Mouse (Mus musculus) CH12.LX (cell line): ENCODE data around the gene Itgb1bp1. TPM values are rescaled to one million over a fixed set of nuclear protein-coding genes. Genes with fewer than 3 reads are reported as not detected.
A peak's percentile ranks its signal among the peaks of the same experiment; 100 is the strongest.

Experiments
- DNase-seq: peaks from one replicate; pipeline ENCODE4 v3.0.0-alpha.2; 2013; ENCODE audit errors: extremely low read depth
- H3K27ac ChIP-seq: 2 replicates; pipeline ENCODE4 v1.5.1; 2012; ENCODE audit warnings: low read depth, mild to moderate bottlenecking, control low read depth, moderate library complexity; ENCODE audit not compliant: insufficient read depth
- H3K27me3 ChIP-seq: replicated peaks from 2 replicates; pipeline ENCODE3; 2012; ENCODE audit warnings: inconsistent platforms
- H3K36me3 ChIP-seq, 2 experiments: replicated peaks in 1 of 2; 2 replicates each; pipeline versions ENCODE3 to v1.6.1; 2012; ENCODE audit warnings: inconsistent platforms in 1 of 2, low read length in 1 of 2, mild to moderate bottlenecking in 1 of 2, mixed read lengths in 1 of 2, moderate library complexity in 1 of 2; ENCODE audit not compliant: control insufficient read depth in 1 of 2, insufficient read depth in 1 of 2
- H3K4me1 ChIP-seq, 2 experiments: 2 replicates each; pipeline ENCODE4 v1.6.1; 2012; ENCODE audit warnings: inconsistent platforms in 1 of 2, moderate library complexity in 1 of 2; ENCODE audit not compliant: insufficient read depth in 2 of 2, control insufficient read depth in 1 of 2
- H3K4me2 ChIP-seq: 2 replicates; pipeline ENCODE4 v1.6.1; 2012; ENCODE audit warnings: low read depth, mild to moderate bottlenecking, control low read depth; ENCODE audit not compliant: poor library complexity, insufficient read depth, severe bottlenecking
- H3K4me3 ChIP-seq, 3 experiments: fragments of 150-350 bp in 1 of 3; sonication (generic) in 1 of 3; replicated peaks in 1 of 3; 2 replicates each; pipeline versions ENCODE3 to v1.5.1; 2011 to 2012; ENCODE audit warnings: low read depth in 2 of 3, low read length in 2 of 3, mild to moderate bottlenecking in 2 of 3, moderate library complexity in 2 of 3, control low read depth in 1 of 3, improper control_type of control experiment in 1 of 3, inconsistent platforms in 1 of 3, mixed read lengths in 1 of 3; ENCODE audit not compliant: poor library complexity in 1 of 3
- H3K79me2 ChIP-seq: replicated peaks from 2 replicates; pipeline ENCODE4 v1.6.1; 2012; ENCODE audit warnings: mild to moderate bottlenecking, moderate library complexity; ENCODE audit not compliant: control insufficient read depth, poor library complexity, insufficient read depth, severe bottlenecking; ENCODE audit errors: extremely low read depth
- H3K9ac ChIP-seq: 2 replicates; pipeline ENCODE4 v1.6.1; 2012; ENCODE audit warnings: low read depth, mild to moderate bottlenecking, control low read depth, moderate library complexity; ENCODE audit not compliant: insufficient read depth
- H3K9me3 ChIP-seq: replicated peaks from 2 replicates; pipeline ENCODE3; 2012; ENCODE audit warnings: low read length, inconsistent platforms, mixed read lengths
- CTCF ChIP-seq, 2 experiments: IDR thresholded peaks in 1 of 2; conservative IDR thresholded peaks in 1 of 2; 2 replicates each; pipeline ENCODE4 v1.5.1; 2011 to 2012; ENCODE audit warnings: low read depth in 2 of 2, low read length in 2 of 2, improper control_type of control experiment in 1 of 2, inconsistent platforms in 1 of 2, mild to moderate bottlenecking in 1 of 2, moderate library complexity in 1 of 2
- E2F4 ChIP-seq: IDR thresholded peaks from 2 replicates; pipeline ENCODE4 v1.6.1; 2011; ENCODE audit warnings: low read depth, low read length, improper control_type of control experiment; ENCODE audit not compliant: insufficient replicate concordance
- EP300 ChIP-seq: IDR thresholded peaks from 2 replicates; pipeline ENCODE4 v1.6.1; 2011; ENCODE audit warnings: low read length, improper control_type of control experiment
- KAT2A ChIP-seq: IDR thresholded peaks from 2 replicates; pipeline ENCODE4 v1.6.1; 2012; ENCODE audit warnings: low read length, improper control_type of control experiment, inconsistent platforms; ENCODE audit not compliant: insufficient replicate concordance
- MAX ChIP-seq: IDR thresholded peaks from 2 replicates; pipeline ENCODE4 v1.6.1; 2011; ENCODE audit warnings: low read length, improper control_type of control experiment
- NRF1 ChIP-seq: IDR thresholded peaks from 2 replicates; pipeline ENCODE4 v1.6.1; 2014; ENCODE audit warnings: low read depth, mild to moderate bottlenecking, inconsistent platforms, low read length, improper control_type of control experiment, moderate library complexity
- POLR2A ChIP-seq: IDR thresholded peaks from 2 replicates; pipeline ENCODE4 v1.6.1; 2011; ENCODE audit warnings: low read depth, mild to moderate bottlenecking, improper control_type of control experiment, low read length
- RAD21 ChIP-seq: IDR thresholded peaks from 2 replicates; pipeline ENCODE4 v1.6.1; 2011; ENCODE audit warnings: low read depth, mild to moderate bottlenecking, low read length, improper control_type of control experiment, moderate library complexity
- RCOR1 ChIP-seq: conservative IDR thresholded peaks from 2 replicates; pipeline ENCODE4 v1.6.1; 2012; ENCODE audit warnings: low read depth, mild to moderate bottlenecking, inconsistent platforms, low read length, improper control_type of control experiment
- SIN3A ChIP-seq: IDR thresholded peaks from 2 replicates; pipeline ENCODE4 v1.6.1; 2012; ENCODE audit warnings: low read length, improper control_type of control experiment, inconsistent platforms
- USF1 ChIP-seq: IDR thresholded peaks from 2 replicates; pipeline ENCODE4 v1.6.1; 2014; ENCODE audit warnings: low read depth, mild to moderate bottlenecking, inconsistent platforms, low read length, improper control_type of control experiment
- ZKSCAN1 ChIP-seq: IDR thresholded peaks from 2 replicates; pipeline ENCODE4 v1.6.1; 2012; ENCODE audit warnings: low read depth, inconsistent platforms, low read length, improper control_type of control experiment, borderline replicate concordance
- ZMIZ1 ChIP-seq: IDR thresholded peaks from 2 replicates; pipeline ENCODE4 v1.6.1; 2012; ENCODE audit warnings: low read depth, mild to moderate bottlenecking, inconsistent platforms, low read length, improper control_type of control experiment
- ZNF384 ChIP-seq: IDR thresholded peaks from 2 replicates; pipeline ENCODE4 v1.6.1; 2012; ENCODE audit warnings: low read depth, low read length, improper control_type of control experiment, inconsistent platforms
- dilution Hi-C: fragments of 300-500 bp; cut with MboI; formaldehyde crosslinking; loops from 2 replicates; pipeline ENCODE4 v1.14.3; 2020; ENCODE audit warnings: low sequenced_read_pairs; ENCODE audit not compliant: extremely low pct_unique_long_range_greater_than_20kb, extremely low pct_ligation_motif_present
- in situ Hi-C: fragments of 300-500 bp; cut with MboI; formaldehyde crosslinking; loops from 3 replicates; pipeline ENCODE4 v1.14.3; 2019; ENCODE audit warnings: low sequenced_read_pairs, low pct_ligation_motif_present, low pct_unique_long_range_greater_than_20kb, mixed read lengths
- polyA plus RNA-seq: library from polyadenylated mRNA; unstranded; fragments of >175 nt; gene quantifications from 2 replicates; pipeline ENCODE4 v1.2.1, GENCODE M21; 2012; ENCODE audit warnings: low read depth; ENCODE audit not compliant: insufficient read length
- total RNA-seq, 2 experiments: library from RNA; depleted of rRNA; stranded (reverse); fragments of 300-350 nt in 1 of 2; fragments of >200 nt in 1 of 2; gene quantifications; 2 replicates each; pipeline ENCODE4 v1.2.3; 2012 to 2014

The Itgb1bp1 gene
- total and polyA plus RNA-seq, 3 experiments = 37.7 to 77.5 (median 57.9) TPM

GRCm38 (mm10) chr12:21331711-21332110 lies 45.6 kb upstream of the Itgb1bp1 start:
- H3K36me3 ChIP-seq = peaks cover 66 to 83% of the 10 kb centered on the region in 2 experiments

GRCm38 (mm10) chr12:21330961-21331576 lies 45.0 kb upstream of the Itgb1bp1 start:
- H3K4me1 ChIP-seq = peaks cover 4 to 14% of the 10 kb centered on the region in 2 experiments
- no peak overlapping the region for H3K4me2 ChIP-seq
- TF ChIP-seq POLR2A (no peak), SIN3A (no peak), ZNF384 (no peak), ZMIZ1 (no peak), RAD21 (peak; percentile 2; the same call in 1 of the 2 replicates), CTCF (conservative IDR thresholded peaks at IDR 0.05 in 1 of 2, IDR thresholded peaks at IDR 0.05 in 1 of 2; ENCODE audit: low read depth in 2 of 2, low read length in 2 of 2) (peak in 1 of 2 experiments; percentile 35; a peak in 1 of 4 replicates)
- no peak overlapping the region for H3K27ac ChIP-seq
- no peaks in the 10 kb centered on the region for H3K79me2 ChIP-seq
- no peak overlapping the region for H3K9ac ChIP-seq
- no peaks in the 10 kb centered on the region for H3K9me3 ChIP-seq
- in situ Hi-C loops = no loop called here
- peaks cover 68 to 84% of the 10 kb centered on the region in 2 experiments for H3K36me3 ChIP-seq
- no peak for DNase-seq
- dilution Hi-C loops = no loop called here
- H3K4me3 ChIP-seq = no peak overlapping the region
- no peaks in the 10 kb centered on the region for H3K27me3 ChIP-seq

More at GRCm38 (mm10) chr12:21331711-21332110, 45.6 kb upstream of the Itgb1bp1 start:
- no peaks in the 10 kb centered on the region for H3K79me2 ChIP-seq
- no peak overlapping the region for H3K4me3 ChIP-seq
- in situ Hi-C loops (no loop called here), dilution Hi-C loops (no loop called here)
- no peak overlapping the region for H3K27ac ChIP-seq
- H3K9me3 ChIP-seq = no peaks in the 10 kb centered on the region
- peaks cover 8 to 20% of the 10 kb centered on the region in 2 experiments for H3K4me1 ChIP-seq
- H3K27me3 ChIP-seq = no peaks in the 10 kb centered on the region
- TF ChIP-seq MAX = no peak
- TF ChIP-seq EP300 = no peak
- no peak for TF ChIP-seq KAT2A
- no peak for TF ChIP-seq USF1
- TF ChIP-seq NRF1 = no peak
- no peak for TF ChIP-seq ZNF384
- no peak for TF ChIP-seq ZKSCAN1
- no peak for TF ChIP-seq RCOR1
- no peak for TF ChIP-seq E2F4
- no peak overlapping the region for H3K9ac ChIP-seq
- DNase-seq = no peak
- H3K4me2 ChIP-seq = no peak overlapping the region
